Mouse (Mus musculus): ENCODE results near the gene Rfc2. TPM values are rescaled to one million over a fixed set of nuclear protein-coding genes. Genes with fewer than 3 reads are reported as not detected.

Rfc2 gene
- total RNA-seq, 2 experiments from 2014 or later, result 12.4 to 14.1 TPM

- no peak for DNase-seq
- intact Hi-C loops (cut with DNase I; ENCODE audit: low total_unique reads), result no loop called here
Measured at GRCm38 (mm10) chr5:134592026-134592581, 10.9 kb downstream of the Rfc2 start.

GRCm38 (mm10) chr5:134593093-134593492 lies 11.9 kb downstream of the Rfc2 start:
- no peak for DNase-seq
- intact Hi-C loops (cut with DNase I; ENCODE audit: low total_unique reads), result no loop called here

DNA sequence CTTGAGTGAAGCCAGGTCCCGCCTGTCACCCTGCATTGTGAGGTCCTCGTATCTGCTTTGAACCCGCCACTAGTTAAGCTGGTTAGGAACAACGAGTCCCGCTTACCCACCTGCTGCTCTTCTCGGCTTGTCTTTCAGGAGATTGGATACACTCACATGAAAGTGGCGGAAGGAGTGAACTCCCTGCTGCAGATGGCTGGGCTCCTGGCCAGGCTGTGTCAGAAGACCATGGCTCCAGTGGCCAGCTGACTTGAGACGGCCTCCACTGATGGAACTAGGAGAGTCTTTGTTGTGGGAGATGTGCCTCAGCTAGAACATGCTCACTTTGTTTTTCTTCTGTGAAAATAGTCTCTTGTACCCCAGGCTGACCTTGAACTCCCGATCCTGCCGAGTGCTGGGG lies 16.5 kb downstream of the Rfc2 start:
- intact Hi-C loops (cut with DNase I; ENCODE audit: low total_unique reads), result no loop called here
- peak; percentile 70 for DNase-seq

GRCm38 (mm10) chr5:134604376-134604775 lies 23.2 kb downstream of the Rfc2 start:
- no peak for DNase-seq
- intact Hi-C loops (cut with DNase I; ENCODE audit: low total_unique reads), result no loop called here

DNA sequence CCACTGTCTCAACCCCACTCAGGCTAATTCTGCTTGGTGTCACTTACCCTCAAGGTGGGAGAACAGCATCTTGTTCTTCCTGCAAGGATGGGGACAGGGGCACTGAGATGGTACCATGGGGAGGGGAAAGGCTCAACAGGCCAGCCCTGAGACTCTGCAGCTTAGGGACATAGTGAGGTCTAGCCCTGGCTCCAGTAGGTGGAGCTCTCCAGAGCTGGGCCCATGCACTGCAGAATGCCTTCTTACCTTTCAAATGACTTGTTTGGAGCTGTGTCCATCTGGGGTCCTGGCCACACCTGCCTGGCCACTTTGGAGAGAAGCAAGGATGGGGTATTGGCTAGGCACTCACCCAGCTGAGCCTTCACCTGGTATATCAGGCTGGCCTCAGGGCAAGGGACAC lies 25.1 kb downstream of the Rfc2 start:
- intact Hi-C loops (cut with DNase I; ENCODE audit: low total_unique reads), result no loop called here
- no peak for DNase-seq

GRCm38 (mm10) chr5:134607121-134607520 lies 26.0 kb downstream of the Rfc2 start:
- peak; percentile 30 for DNase-seq
- intact Hi-C loops (cut with DNase I; ENCODE audit: low total_unique reads), result no loop called here

GRCm38 (mm10) chr5:134609916-134610643 lies 28.9 kb downstream of the Rfc2 start:
- DNase-seq, result no peak
- intact Hi-C loops (cut with DNase I; ENCODE audit: low total_unique reads), result no loop called here

- no peak for DNase-seq
- intact Hi-C loops (cut with DNase I; ENCODE audit: low total_unique reads), result no loop called here
Measured at GRCm38 (mm10) chr5:134611810-134612521, 30.8 kb downstream of the Rfc2 start.

DNA sequence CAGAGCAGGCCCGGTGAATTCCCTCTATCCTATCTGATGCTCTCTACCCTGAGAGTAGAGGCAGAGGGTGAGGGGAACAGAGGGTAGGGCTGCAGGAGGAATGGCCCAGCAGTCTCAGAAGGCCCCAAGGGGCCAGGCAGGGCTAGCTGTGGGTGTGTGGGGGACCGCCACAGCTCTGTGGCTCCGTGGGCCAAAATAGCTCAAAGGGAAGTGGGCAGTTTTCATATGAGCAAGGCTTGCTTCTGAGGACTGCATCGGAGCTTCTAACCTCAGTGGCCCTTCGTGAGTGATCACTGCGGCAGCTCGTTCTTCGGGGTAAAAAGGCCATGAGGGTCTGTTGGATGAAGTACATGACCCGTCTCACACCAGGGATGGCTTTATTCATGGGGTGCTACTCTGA lies 32.6 kb downstream of the Rfc2 start:
- intact Hi-C loops (cut with DNase I; ENCODE audit: low total_unique reads), result no loop called here
- DNase-seq, result no peak

DNA sequence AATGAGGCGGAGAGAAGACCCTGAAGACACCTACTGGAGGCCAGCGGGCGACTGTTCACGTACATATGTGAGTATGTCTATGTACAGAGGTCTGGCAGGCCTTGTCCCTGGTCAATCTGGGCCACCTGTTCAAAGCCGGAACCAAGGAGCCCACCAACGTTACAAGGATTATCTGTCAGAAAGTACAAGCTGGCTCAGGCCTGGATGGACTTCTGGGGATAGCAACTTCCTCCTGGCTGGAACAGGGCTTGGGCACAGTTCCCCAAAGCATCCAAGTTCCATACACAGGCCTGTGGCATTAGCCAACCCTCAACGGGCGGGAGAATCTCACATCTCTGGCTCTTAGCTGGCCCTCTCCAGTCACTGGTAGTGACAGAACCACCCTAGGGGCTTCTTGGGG lies 33.1 kb downstream of the Rfc2 start:
- intact Hi-C loops (cut with DNase I; ENCODE audit: low total_unique reads), result no loop called here

GRCm38 (mm10) chr5:134614802-134615201 lies 33.6 kb downstream of the Rfc2 start, which contains the start of gene Lat2:
Gene Lat2, minus strand, starts transcription at chr5:134615025.
- no peak for DNase-seq
- intact Hi-C loops (cut with DNase I; ENCODE audit: low total_unique reads), result no loop called here

More for the DNA sequence above, 33.1 kb downstream of the Rfc2 start:
- DNase-seq, result no peak

DNA sequence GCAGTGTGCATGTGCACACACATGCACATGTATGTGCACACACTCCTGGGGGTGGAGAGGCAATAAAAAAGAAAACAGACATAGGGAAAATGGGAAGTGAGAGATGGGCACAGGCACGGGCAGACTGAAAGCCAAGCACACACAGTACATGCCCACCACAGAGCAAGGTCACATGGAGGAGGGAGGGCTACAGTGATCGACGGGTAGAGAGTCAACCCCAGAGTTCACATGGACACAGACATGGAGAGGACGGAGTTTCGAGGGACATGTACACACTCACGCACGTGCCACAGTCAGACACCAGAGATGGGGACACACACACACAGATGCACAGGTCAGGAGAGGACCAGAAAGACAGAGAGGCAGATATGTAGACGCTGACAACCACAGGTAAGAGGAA lies 34.2 kb downstream of the Rfc2 start:
- intact Hi-C loops (cut with DNase I; ENCODE audit: low total_unique reads), result no loop called here
- no peak for DNase-seq

- intact Hi-C loops (cut with DNase I; ENCODE audit: low total_unique reads), result no loop called here
- no peak for DNase-seq
Measured at GRCm38 (mm10) chr5:134615780-134616179, 34.6 kb downstream of the Rfc2 start.

- intact Hi-C loops (cut with DNase I; ENCODE audit: low total_unique reads), result no loop called here
- peak; percentile 64 for DNase-seq
Measured at GRCm38 (mm10) chr5:134617071-134617470, 35.9 kb downstream of the Rfc2 start.

DNA sequence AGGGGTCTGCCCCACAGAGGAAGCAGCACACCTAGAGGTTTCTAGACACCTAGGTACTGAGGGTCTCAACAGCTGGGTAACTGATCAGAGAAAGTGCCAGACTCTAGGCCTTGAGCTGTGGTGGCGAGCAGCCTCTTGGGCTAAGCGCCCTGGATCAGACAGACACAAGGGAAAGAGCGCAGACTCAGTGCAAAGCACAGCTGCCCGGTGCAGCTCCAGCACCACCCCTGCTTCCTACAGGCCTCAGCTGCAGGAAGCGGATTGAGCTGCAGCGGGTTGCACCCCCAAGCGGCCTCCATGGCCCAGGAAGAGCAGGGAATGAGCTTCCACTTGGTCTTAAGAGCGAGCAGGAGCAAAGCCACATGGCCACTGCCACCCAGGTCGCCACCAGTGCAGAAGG lies 39.3 kb downstream of the Rfc2 start:
- intact Hi-C loops (cut with DNase I; ENCODE audit: low total_unique reads), result no loop called here
- DNase-seq, result no peak

DNA sequence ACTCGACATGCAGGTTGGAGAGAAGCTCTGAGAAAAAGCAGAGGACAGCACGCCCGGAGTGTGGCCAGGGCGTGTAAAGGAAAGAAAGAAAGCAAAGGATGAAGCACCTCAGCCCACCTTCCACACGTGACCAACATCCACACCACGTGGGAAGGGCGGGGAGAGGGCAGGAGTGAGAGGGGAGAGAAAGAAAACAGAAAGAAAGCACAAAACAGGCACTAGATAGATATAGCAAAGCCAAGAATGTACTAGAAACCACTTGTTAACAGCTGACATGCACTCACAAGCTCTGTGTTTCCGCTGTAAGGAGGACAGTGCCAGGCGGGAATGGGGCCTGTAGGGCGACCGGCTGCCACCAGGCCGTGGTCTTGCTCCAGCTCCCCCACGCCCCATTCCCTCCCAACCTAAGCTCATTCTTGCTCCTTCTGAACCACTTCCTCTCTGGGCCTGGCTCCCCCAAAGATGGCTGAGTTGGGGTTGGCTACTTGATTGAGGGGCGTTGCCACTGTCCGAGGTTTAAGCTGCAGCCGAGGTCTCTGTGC lies 40.0 kb downstream of the Rfc2 start:
- intact Hi-C loops (cut with DNase I; ENCODE audit: low total_unique reads), result no loop called here
- DNase-seq, result no peak

DNA sequence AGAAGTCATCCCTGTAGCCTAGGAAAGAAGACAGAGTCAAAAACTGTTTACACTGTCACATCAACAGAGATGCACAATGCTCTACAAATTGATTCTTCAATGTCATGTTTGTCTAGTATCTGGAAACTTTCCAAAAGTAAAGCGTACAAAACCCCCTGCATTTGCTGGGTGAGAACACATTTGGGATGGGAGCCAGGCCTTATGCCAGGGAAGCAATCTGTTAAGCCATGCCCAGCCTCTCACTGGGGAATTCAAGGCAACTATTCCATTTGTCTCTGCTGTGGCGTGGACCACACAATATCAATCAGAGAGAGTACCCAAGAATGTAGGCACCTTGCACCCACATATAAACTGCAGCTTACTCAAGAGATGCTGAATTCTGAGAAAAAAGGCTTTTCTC lies 40.9 kb downstream of the Rfc2 start:
- intact Hi-C loops (cut with DNase I; ENCODE audit: low total_unique reads), result no loop called here
- DNase-seq, result no peak

DNA sequence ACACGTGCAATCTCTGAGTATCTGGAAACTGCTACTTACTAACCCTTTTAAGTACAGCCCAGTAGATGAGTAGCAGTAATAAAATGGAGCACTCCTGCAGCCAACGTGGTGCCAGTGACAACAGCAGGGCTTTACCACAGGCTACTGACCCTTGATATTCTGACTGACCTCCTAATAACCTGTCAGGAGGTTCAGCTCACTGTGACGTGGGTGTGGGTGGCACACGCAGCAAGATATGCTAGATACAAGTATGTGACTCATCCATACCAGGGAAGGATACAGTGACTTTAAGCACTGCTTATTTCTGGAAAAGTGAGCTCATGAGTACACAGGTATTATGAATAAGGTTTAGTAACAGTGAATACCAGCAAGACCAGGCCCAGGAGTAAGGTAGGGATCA lies 48.3 kb downstream of the Rfc2 start:
- intact Hi-C loops (cut with DNase I; ENCODE audit: low total_unique reads), result no loop called here
- DNase-seq, result no peak

- intact Hi-C loops (cut with DNase I; ENCODE audit: low total_unique reads), result no loop called here
- no peak for DNase-seq
Measured at GRCm38 (mm10) chr5:134630835-134631234, 49.7 kb downstream of the Rfc2 start.

GRCm38 (mm10) chr5:134632841-134633240 lies 51.7 kb downstream of the Rfc2 start:
- intact Hi-C loops (cut with DNase I; ENCODE audit: low total_unique reads), result no loop called here
- DNase-seq, result no peak
